Mouse (Mus musculus): ENCODE data around the gene Acads. TPM values are rescaled to one million over a fixed set of nuclear protein-coding genes. Genes with fewer than 3 reads are reported as not detected.

The Acads gene
- 26.8 and 31.9 TPM in 2 replicates for polyA plus RNA-seq (2015; fragmentation: Nextera tagmentation; extraction: Ambion mirVana)

GRCm38 (mm10) chr5:115118961-115119570 is at the start of gene Acads:
Gene Acads (minus strand): TSS chr5:115119346.

GRCm38 (mm10) chr5:115158040-115158983 is 39.2 kb upstream of the Acads start, which contains the start of gene Mlec:
Gene Mlec (minus strand): TSS chr5:115158179.

GRCm38 (mm10) chr5:115134234-115135165 is 15.4 kb upstream of the Acads start, which contains the start of gene Unc119b:
Gene Unc119b (minus strand): TSS chr5:115134975.

GRCm38 (mm10) chr5:115098195-115098594 is 21.0 kb downstream of the Acads start, which contains the start of gene Gm10401:
Gene Gm10401 (minus strand): TSS chr5:115098295.

Other genes with a start within 250 kb of the Acads start
- 16.7 and 27.2 TPM in 2 replicates for gene Oasl2, start 222.4 kb downstream of the Acads start, polyA plus RNA-seq (2015; fragmentation: Nextera tagmentation; extraction: Ambion mirVana)
- gene Oasl1, start 196.1 kb downstream of the Acads start, polyA plus RNA-seq (2015; fragmentation: Nextera tagmentation; extraction: Ambion mirVana): 4.0 and 4.1 TPM in 2 replicates
- gene 2210016L21Rik, start 177.2 kb downstream of the Acads start, polyA plus RNA-seq (2015; fragmentation: Nextera tagmentation; extraction: Ambion mirVana): 26.3 and 32.0 TPM in 2 replicates
- gene Hnf1a, start 148.3 kb downstream of the Acads start, polyA plus RNA-seq (2015; fragmentation: Nextera tagmentation; extraction: Ambion mirVana): 0.05 and 0.08 TPM in 2 replicates
- 13.1 and 13.9 TPM in 2 replicates for gene Sppl3, start 108.2 kb downstream of the Acads start, polyA plus RNA-seq (2015; fragmentation: Nextera tagmentation; extraction: Ambion mirVana)
- 18.0 and 20.8 TPM in 2 replicates for gene Gm10401, start 21.1 kb downstream of the Acads start, polyA plus RNA-seq (2015; fragmentation: Nextera tagmentation; extraction: Ambion mirVana)
- gene Unc119b, start 15.6 kb upstream of the Acads start, polyA plus RNA-seq (2015; fragmentation: Nextera tagmentation; extraction: Ambion mirVana): 9.1 and 11.9 TPM in 2 replicates
- gene Mlec, start 38.8 kb upstream of the Acads start, polyA plus RNA-seq (2015; fragmentation: Nextera tagmentation; extraction: Ambion mirVana): 20.5 and 24.0 TPM in 2 replicates
- gene Cabp1, start 75.0 kb upstream of the Acads start, polyA plus RNA-seq (2015; fragmentation: Nextera tagmentation; extraction: Ambion mirVana): 0.18 and 0.21 TPM in 2 replicates
- 83.2 and 92.6 TPM in 2 replicates for gene Pop5, start 116.5 kb upstream of the Acads start, polyA plus RNA-seq (2015; fragmentation: Nextera tagmentation; extraction: Ambion mirVana)
- gene Rnf10, start 153.6 kb upstream of the Acads start, polyA plus RNA-seq (2015; fragmentation: Nextera tagmentation; extraction: Ambion mirVana): 123 and 127 TPM in 2 replicates
- gene Coq5, start 160.3 kb upstream of the Acads start, polyA plus RNA-seq (2015; fragmentation: Nextera tagmentation; extraction: Ambion mirVana): 24.4 and 26.7 TPM in 2 replicates
- 759 and 787 TPM in 2 replicates for gene Dynll1, start 181.7 kb upstream of the Acads start, polyA plus RNA-seq (2015; fragmentation: Nextera tagmentation; extraction: Ambion mirVana)
- 170 and 171 TPM in 2 replicates for gene Srsf9, start 207.8 kb upstream of the Acads start, polyA plus RNA-seq (2015; fragmentation: Nextera tagmentation; extraction: Ambion mirVana)
- 12.9 and 13.4 TPM in 2 replicates for gene Gatc, start 221.8 kb upstream of the Acads start, polyA plus RNA-seq (2015; fragmentation: Nextera tagmentation; extraction: Ambion mirVana)
- 41.3 and 43.6 TPM in 2 replicates for gene Triap1, start 221.9 kb upstream of the Acads start, polyA plus RNA-seq (2015; fragmentation: Nextera tagmentation; extraction: Ambion mirVana)
- 789 and 831 TPM in 2 replicates for gene Cox6a1, start 229.6 kb upstream of the Acads start, polyA plus RNA-seq (2015; fragmentation: Nextera tagmentation; extraction: Ambion mirVana)

Data from spleen, postnatal 0 days (tissue).